Mouse (Mus musculus): ENCODE measurements at regions not wholly inside any gene's neighbourhood (a gene's known extent, or its start where the extent isn't known, plus 50 kb on each side); places are given as distances from the start of the nearest gene placed in this dataset.

DNA sequence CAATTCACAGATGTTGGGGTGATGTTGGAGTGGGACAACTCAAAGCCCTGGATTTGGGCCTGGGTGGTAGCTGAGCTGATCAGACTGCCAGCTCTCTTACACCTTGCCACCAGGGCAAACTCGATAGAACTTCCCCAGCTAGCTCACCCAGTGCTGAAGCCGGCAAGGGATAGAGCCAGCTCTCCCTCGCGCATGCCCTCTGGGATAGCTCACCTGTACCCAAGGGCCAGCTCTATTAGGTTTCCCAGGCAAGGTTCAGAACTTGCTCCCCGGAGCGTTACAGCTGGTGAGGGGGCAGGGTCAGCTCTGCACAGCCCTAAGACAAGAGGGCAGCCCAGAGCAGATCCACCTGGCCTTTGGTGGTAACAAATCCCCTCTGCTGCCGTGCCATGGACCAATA is 54.1 kb upstream of the 1700012A03Rik start:
- no peak for DNase-seq (ENCODE audit: low spot score)

- no peak for DNase-seq (ENCODE audit: low spot score)
Measured at GRCm38 (mm10) chr6:31995249-31995648, 54.8 kb upstream of the 1700012A03Rik start.

GRCm38 (mm10) chr6:31985698-31986097 is 64.3 kb upstream of the 1700012A03Rik start:
- no peak for DNase-seq (ENCODE audit: low spot score)

DNA sequence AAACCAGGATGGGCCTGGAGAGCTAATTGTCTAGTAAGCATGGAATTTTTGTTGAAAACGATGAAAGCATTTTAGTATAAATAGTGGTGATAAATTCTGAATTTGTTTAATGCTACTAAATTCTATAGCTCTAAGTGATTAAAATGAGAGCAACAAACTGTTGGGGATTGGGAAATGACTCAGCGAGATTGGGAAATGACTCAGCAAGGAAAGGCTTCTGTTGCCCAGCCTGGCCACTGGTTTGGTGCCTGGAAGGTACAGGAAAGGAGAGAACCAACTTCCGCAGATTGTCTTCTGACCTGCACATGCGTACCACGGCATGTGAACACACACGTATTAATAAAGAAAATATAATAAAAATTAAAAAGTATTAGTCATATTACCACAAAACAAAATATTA is 73.3 kb upstream of the 1700012A03Rik start:
- no peak for DNase-seq (ENCODE audit: low spot score)

- no peak for DNase-seq (ENCODE audit: low spot score)
Measured at GRCm38 (mm10) chr6:31948063-31948481, 102.0 kb upstream of the 1700012A03Rik start.

- no peak for DNase-seq (ENCODE audit: low spot score)
Measured at GRCm38 (mm10) chr6:31946572-31946971, 103.5 kb upstream of the 1700012A03Rik start.

GRCm38 (mm10) chr6:31945347-31945746 is 104.7 kb upstream of the 1700012A03Rik start:
- no peak for DNase-seq (ENCODE audit: low spot score)

DNA sequence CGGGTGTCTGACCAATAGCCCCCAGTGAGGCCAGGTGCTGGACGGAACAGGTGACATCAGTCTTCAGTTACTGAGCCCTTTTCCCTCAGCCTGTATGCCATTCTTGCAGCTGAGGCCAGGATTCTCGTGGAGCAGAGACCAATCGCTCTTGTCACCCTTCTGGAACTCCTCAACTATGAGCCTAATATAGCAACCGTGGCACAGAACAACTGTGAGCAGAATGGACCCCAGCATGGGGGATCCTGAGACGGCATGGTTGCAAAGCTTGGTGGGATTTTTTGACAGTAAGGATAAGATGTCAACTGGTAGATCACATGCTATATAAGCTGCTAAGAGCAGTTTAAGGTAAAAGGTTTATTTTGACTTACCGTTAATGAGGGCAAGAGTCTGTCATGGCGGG is 105.5 kb upstream of the 1700012A03Rik start:
- DNase-seq (ENCODE audit: low spot score) = no peak

- DNase-seq (ENCODE audit: low spot score) = no peak
Measured at GRCm38 (mm10) chr6:31942696-31943095, 107.3 kb upstream of the 1700012A03Rik start.

DNA sequence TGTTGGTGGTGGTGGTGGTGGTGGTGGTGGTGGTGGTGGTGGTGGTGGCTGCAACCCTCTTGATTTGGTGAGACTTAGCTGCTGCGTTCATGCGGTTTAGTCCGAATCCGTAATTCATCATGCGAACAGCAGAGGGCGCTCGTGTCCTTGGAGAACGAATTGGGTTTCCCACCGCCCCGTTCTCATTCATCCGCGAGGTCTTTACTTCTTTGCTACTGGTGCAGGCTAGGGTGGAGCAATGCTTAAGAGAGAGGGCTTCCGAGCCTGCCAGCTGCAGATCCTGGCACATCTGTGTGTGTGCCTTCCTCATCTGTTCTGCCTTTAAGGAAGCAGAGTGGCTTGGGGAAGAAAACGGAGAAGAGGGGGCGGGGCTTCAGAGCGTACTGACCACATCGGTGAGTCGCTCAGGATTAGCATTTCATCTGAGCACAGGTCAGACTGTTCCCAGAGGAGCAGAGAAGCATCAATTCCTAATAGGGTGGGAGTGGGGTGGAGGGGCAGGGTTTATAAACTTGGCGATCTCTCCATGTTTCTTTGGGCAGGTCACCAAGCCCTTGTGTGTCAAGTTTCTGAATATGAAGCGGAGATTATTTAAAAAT is 111.7 kb upstream of the 1700012A03Rik start:
- peak; percentile 3 for DNase-seq (ENCODE audit: low spot score)

DNA sequence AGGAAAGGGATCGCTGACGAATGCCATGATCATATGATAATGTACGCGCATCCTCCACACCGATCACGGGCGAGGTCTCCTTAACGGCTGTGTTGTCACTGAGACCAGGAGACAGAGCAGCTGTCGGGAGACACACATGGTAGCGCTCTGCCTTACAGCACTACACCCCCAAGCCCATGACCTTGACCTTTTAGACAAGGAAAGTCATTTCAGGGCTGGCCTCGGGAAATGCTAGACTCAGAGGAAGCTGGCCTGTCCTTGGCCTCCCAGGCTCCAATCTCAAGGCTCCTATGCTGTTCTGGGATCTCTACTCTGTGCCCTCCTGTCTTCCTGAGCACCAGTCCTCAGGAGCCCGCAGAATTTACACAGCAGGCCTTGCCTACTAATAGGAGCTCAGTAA is 112.9 kb upstream of the 1700012A03Rik start:
- DNase-seq (ENCODE audit: low spot score) = no peak

- no peak for DNase-seq (ENCODE audit: low spot score)
Measured at GRCm38 (mm10) chr6:31934826-31935225, 115.2 kb upstream of the 1700012A03Rik start.

GRCm38 (mm10) chr6:31933956-31934355 is 116.1 kb upstream of the 1700012A03Rik start:
- DNase-seq (ENCODE audit: low spot score) = no peak

GRCm38 (mm10) chr6:31933364-31933763 is 116.7 kb upstream of the 1700012A03Rik start:
- DNase-seq (ENCODE audit: low spot score) = no peak

GRCm38 (mm10) chr6:31931116-31931515 is 118.9 kb upstream of the 1700012A03Rik start:
- no peak for DNase-seq (ENCODE audit: low spot score)

GRCm38 (mm10) chr6:31929165-31929564 is 120.9 kb upstream of the 1700012A03Rik start:
- DNase-seq (ENCODE audit: low spot score) = no peak

- no peak for DNase-seq (ENCODE audit: low spot score)
Measured at GRCm38 (mm10) chr6:31927181-31927580, 122.9 kb upstream of the 1700012A03Rik start.

- DNase-seq (ENCODE audit: low spot score) = no peak
Measured at GRCm38 (mm10) chr6:31924669-31925046, 125.4 kb upstream of the 1700012A03Rik start.

- no peak for DNase-seq (ENCODE audit: low spot score)
Measured at GRCm38 (mm10) chr6:31923951-31924668, 125.9 kb upstream of the 1700012A03Rik start.

DNA sequence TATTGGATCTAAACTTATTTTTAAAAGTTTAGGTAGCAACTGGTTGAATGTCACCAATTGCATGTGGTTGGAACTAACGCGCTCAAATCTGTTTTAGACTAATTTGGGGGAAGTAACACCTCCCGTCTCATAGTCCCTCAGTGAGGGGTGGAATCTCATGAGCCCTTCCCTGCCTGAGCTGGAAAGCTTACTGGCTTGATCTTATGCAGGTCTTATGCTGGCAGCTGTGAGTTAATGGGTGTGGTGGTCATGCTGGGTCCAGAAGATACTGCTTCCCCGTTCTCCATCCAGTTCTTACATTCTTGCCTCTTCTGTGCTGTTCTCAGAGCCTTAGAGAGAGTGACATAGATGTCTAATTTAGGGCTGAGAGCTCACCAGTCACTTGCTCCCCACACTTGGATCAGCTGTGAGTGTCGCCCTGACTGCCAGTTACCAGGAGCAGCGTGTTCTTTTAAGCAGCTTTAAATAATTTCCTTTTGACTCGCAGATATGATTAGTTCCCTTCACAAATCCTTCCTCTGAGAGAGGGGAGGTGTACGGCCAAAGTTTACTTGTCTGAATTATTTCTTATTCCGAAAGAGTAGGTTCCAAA is 128.4 kb upstream of the 1700012A03Rik start:
- no peak for DNase-seq (ENCODE audit: low spot score)

DNA sequence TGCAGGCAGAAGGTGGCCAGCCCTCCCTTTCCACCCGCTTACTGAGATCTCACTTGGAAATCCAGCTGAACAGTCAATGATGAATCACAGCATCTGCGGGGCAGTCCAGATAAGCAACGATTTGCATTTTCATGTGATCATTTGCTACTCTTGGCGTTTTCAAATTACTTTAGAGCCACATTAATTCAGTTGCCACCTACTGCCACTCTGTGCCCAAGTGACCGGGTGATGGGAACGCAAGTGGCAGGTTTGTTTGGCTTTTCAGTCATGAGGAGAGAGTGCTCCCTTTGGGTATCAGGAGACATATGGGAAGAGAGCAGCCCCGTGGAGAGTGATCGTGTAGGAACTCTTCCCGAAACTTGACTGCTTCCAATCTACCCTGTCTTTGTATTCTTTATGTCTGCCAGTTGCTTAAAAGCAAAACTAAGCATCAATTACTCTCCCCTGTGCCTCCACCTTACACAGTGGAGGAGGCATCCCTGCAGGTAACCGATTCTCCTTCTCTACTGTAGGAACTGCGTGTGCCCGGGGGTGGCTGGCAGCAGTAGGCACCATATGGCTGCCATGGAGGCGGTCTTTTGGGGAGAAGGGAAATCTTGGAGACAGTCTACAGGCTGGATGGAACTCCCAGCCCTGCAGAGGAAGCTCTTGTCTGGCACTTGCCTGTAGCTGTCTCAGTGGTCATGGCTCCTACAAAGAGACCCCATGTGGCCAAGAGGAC is 132.5 kb upstream of the 1700012A03Rik start:
- no peak for DNase-seq (ENCODE audit: low spot score)

DNA sequence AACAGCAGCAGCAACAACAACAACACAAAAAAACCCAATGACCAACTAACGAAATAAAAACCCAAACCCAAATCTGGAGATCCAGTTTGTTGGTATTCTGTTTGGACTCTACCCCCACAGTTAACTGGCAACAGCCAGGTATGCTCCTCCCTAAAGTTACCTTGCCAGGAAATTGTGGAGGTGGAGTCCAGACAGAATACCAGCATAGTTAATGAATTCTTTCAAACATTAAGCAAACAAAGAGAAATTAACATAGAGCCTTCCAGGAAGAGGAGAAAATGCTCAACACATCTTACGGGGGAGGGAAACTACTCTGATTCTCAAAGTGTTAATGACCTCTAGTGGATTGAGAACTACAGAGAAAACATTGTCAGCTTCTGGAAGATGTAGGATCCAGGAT is 148.3 kb upstream of the 1700012A03Rik start:
- DNase-seq (ENCODE audit: low spot score) = no peak

GRCm38 (mm10) chr6:31899055-31899454 is 151.0 kb upstream of the 1700012A03Rik start:
- no peak for DNase-seq (ENCODE audit: low spot score)

All from spleen, adult 12 weeks (tissue).